Mouse (Mus musculus) kidney, postnatal 10 days (tissue): Measurements from ENCODE around the gene Pak7.
A peak's percentile ranks its signal among the peaks of the same experiment; 100 is the strongest.
"Not testable (repeated sequence)": the region's sequence is repeated elsewhere in the genome, so short reads cannot be mapped to it uniquely, and the experiment has no call there.

Experiments used
- DNase-seq: peaks from one replicate; pipeline ENCODE4 v3.0.0; 2021; ENCODE audit warnings: mixed read lengths

Pak7 gene

DNA sequence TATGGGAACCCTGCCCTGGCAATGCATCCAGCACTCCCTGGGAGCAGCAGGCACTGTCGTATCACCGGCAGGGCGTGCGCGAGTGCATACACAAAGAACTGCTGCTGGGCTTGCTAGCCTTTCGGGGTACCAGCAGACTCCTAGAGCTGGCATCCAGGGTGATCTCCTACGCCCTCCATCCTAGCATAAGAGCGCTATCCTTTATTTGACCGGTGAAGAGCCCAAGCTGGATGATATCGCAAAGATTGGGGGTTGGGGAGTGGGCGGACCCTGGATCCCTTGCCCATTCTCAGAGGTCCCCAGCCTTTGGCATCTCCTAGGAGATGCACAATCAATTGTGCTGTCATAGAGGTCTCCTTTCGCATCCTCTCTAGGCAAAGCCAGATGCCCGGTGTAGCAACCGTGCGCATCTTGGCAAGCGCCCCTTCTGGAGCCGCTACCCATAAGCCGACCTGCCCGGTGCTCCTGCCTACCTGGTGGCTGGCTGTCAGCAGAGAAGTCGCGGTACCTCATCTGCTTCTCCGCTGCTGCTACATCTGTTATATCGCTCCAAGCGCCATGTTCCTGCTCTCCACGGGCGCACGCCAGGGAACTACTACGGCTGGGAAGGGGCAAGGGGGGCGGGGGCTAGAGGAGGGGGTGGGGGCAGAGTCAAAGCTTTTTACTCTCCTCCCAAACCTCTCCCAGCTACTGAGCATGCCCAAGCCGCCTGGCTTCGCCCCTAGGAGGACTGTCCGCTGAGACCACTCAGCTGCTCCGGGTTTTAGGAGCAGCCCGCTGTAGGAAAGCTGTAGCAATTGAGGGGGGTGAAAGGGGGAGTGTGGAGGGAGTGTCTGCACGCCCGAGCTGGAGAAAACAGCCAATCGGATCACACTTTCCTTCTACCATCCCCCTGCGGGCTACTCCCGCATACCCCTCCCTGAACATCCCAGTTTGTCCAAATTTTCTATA is at the start of gene Pak7:
TSS of gene Pak7 (minus strand) at position 787 of the 951 bp plus-strand sequence.
- DNase-seq: peak; percentile 66

DNA sequence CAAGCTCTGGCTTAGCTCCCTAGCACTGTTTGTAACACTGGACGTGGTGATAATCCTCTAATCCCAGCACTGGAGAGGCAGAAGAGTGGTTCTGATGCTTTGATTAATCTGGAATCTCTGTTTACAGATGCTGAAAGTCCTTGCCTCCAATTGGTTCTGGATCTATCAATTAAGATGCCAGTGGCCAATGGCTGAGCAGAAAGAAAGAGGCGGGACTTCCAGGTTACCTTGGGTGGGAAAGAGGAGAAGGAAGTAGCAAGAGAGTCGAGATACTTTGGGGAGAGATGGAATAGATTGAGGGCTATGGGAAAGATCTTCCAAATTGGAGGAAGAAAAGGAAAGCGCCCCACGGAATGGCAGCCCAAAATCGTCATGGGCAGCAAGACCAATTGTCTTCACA is 37.8 kb upstream of the Pak7 start:
- no peak for DNase-seq

DNA sequence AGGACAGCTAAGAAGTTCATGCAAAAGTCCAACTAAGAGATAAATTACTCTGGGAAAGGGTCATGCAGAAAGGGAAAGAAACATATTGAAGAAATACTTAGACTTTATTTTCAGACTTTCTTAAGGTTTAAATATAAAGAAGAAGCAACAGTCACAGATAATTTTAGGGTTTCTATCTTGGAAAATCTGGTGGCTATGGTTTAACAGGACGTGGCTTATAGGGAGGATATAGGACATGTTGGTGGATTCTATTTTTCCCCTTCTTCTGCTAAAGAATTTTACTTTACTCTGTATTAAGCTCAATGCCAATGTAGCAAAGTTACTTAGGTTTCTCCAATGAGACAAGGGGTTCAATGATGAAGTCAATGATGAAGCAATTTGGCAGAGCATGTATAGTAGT is 31.8 kb upstream of the Pak7 start:
- DNase-seq: no peak

DNA sequence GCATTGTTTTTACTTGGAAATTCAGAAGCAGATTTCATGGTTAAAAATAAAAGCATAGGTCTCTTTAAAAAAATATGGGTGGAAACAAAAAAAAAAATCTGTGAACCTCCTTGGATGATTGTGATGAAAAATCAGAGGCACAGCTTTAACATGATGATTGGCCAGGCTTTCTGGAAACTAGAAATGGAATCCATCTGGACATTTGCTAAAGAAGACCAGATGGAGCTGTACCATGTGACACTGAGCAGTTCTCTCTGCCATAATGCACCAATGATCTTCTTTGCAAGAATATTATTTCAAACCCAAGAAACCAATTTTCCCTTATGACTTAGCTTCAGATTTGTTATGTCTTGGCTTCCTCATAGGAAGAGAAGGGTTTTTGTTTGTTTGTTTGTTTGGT is 28.6 kb upstream of the Pak7 start:
- no peak for DNase-seq

DNA sequence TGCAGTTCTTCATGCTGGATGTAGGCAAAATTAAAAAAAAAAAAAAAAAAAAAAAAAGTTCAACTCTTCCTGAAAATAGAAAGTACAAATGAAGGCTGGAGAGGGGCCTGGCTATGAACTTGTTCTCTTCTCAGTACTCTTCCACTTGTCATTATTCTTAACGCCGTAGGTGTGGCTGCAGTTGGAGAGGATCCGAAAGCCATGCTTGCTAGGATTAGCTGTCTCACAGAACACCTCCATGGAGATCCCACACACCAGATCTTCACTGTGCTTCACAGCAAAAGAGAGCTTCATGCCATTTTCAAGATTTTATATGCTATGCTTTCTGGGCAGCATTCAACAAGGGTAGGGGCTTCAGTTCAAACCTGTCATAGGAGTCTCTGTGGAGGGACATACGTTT is 14.8 kb upstream of the Pak7 start:
- no peak for DNase-seq

DNA sequence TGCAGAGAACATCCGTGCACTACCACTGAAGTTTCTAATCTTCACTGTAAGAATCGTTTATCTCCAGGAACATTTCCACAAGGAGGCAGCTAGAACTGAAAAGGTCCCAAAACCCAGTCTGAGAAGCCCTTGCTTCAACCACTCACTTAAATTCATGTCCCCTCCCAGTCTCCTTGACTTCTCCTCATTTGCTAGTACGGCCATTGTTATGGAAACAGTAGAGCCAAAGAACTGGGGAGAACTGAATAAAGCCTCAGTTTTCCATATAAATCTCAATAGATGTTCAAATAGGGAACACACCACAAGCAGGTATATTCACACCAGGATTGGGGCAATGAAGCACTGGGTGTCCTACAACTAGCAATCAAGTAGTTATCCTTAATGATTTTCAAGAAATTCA is 12.4 kb downstream of the Pak7 start:
- no peak for DNase-seq

DNA sequence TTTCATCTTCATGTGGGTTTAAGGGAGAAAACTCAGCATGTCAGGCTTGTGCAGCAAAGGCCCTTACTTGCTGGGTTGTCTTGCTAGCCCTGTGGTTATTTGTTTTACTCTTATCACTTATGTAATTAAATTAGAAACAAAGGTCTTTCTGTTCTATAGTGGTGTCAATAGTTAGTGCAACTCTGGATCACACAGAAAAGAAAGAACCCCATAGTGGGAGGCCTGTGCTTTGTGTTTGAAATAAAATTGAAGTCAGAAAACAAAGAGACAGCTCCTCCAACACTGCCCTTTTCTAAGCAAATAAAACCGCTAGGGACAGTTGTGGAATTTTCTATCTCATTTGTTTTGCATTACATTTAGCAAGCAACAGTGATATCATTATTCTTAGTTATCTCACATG is 15.4 kb downstream of the Pak7 start:
- no peak for DNase-seq

DNA sequence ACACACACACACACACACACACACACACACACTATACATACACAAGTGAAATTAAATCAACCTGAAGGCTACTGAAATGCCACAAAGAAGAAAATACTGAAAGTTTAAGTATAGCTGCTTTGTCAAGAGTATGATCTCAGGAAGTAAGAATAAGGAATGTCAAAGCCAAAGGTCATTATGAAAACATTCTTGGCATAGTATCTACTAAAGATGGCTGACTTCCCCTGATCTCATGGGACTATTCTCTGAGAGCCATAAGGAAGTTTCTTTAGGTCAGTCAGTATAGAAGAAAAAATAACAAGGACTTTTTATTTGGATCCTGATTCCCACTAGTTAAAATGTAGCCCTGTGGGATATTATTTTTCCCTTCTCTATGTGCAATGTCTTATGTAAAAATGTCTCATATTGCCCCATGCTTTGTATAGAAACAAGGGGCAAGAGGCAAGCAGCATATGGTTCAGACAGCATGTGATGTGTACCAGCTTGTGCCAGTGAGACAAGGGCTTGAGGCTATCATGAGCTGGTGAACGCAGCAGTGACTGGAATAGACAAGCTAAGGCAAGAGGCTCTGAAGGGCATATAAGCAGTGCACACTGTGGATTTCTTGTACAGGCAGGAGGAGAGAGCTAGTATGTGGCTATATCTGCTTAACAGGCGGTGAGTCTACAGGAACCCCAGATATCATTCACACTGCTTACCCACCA is 36.2 kb downstream of the Pak7 start:
- DNase-seq: no peak

DNA sequence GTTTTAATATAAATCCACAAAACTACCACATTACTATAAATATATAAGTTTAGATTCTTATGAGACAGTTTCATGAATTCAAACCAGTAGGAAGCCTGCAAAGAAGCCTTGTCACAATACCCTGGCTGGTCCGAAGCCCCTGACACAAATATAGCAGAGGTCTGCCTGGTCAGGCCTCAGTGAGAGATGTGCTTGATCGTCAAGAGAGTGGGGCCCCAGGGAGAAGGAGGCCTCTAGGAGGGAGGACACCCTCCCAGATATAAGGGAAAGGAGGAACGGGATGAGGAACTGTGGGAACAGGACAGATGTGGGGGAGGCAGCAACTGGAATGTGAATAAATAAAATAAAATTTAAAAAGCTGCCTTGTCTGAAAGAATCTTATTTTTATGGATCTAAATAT is 37.3 kb downstream of the Pak7 start:
- DNase-seq: no peak

DNA sequence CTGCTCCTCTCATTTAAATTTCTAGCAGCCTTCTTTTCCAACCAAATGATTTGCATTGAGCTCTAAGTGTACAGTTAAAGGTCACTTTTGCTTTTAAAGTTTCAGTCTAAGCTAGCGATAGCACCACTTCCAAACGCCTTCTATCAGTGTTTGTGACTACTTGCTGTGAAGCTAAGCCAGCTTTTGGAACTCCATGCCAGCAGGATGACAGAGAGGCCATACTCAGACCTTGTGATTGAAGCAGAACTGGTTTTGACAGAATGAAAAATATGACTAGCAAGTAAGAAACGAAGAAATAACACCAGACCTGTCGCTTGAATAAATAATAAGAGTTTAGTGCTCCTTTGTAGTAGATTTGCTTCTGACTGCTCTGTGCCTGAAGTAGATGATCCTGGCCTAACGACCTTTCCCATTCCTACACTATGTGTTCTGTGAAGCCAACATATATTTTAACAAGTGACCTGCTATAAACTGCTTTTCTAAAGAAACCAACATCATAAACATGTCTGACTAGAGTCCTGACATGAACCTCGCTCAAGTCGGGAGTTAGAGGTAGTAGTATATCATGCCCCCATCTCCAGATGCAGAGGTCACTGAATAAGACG is 38.0 kb downstream of the Pak7 start:
- DNase-seq: peak; percentile 13

DNA sequence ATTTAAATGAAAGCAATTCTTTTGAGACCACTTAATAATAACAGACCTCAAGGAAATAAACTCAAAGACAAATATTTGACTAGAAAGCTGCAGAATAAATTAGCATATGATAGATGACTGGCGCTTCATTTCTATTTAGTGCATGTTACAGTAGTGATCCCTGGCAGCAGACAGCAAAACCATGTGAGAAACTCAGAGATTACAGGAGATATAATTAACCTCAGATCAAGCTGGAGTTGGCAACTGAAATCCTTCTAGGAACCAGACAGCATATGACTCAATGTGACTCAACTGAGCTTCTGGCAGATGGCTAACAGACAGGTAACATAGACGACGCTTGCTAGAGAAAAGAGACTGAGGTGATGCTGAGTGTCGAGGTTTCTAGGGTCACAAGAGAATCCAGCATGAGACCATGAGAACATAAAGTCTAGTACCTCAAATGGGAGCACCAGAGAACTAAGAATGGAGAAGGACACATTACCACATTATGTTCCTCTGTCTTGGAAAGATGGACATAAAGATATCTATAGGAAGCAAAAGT is 43.5 kb downstream of the Pak7 start:
- DNase-seq: not testable (repeated sequence)

DNA sequence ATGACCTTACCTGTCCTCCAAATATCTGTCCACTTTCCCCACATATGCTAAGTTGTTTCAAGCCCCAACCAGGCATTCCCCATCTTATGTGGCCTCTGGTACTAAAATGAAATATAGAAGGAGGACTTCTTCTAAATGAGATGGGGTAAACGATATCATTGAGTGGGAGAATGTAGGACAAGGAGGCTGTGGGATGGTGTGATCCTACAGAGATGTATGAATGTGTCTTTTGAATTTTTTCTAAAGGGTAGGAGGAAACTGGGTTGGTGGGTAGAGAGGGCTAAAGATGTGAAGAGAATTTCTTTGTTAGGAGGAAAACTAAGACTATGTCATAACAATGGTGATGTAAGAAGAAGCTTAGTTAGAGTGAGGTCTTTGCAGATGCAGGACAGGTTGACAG is 57.8 kb downstream of the Pak7 start:
- DNase-seq: no peak

DNA sequence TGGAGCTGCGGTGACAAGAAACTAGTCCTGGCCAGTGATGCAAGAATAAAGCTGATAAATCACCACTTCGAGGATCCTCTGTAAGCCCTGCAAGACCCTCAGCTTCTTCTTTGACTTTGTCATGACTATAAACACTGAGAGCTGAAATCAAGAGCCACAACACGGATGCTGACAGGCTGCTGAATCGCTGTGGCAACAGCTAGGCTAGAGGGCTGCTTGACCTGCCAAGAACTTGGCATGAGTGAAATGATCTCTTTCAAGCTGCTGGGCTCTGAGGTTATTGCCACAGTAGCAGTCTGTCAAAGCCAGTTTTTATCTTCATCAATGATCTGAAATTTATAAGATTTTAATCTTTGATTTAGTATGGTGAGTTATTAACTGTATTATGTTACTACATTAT is 62.1 kb downstream of the Pak7 start:
- no peak for DNase-seq

DNA sequence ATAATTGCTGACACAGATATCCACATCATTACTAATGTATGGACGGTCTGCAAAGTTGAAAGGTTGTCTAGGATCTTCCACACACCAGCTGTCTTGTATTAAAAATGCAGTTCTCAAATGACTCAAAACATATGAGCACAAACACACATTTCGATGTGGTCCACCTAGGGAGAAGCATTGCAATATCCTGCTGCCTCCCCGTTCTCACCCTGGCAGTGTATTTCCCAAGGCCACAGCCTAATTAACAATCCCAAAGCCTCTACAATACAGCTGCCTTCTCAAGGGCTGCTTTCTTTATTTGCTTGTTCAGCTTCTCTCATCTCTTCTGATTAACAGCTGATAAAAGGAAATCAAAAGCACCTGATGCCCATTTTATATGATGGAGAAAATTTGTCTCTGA is 78.5 kb downstream of the Pak7 start:
- DNase-seq: no peak

DNA sequence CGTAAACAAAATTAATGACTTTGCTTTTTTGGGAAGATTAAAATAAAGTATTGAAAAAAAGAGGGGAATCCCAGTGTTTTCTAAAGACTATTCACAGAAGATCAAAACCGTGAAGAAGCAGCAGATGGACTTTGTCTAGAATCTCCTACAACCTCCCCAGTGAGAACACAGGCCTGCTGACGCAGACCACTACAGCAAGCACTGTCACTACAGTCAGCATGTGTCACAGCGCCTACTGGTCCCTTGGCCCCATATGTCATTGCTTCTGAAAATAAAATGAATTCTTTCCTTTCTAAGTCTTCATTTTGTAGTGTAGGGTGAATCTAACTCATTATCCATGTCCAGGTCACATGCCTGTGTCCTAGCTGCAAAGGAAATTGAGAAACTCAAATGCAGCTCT is 79.0 kb downstream of the Pak7 start:
- no peak for DNase-seq

DNA sequence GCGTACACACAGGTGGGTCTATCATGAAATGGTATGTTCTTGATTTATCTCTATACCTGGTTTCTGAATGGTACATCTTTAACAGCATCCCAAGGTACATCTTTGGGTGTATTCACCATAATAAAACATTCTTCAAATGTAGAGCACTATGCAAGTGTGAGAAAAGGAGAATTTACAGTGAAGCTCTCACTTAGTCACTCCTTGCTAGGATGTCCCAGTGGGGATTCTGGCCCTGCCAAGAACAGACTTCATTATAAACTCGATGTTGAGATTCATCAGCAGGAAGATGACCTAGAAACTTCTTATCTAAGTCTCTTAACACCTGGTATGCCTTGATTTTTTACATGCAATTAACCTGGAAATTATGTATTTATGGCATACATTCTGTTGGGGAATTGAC is 85.6 kb downstream of the Pak7 start:
- DNase-seq: no peak

DNA sequence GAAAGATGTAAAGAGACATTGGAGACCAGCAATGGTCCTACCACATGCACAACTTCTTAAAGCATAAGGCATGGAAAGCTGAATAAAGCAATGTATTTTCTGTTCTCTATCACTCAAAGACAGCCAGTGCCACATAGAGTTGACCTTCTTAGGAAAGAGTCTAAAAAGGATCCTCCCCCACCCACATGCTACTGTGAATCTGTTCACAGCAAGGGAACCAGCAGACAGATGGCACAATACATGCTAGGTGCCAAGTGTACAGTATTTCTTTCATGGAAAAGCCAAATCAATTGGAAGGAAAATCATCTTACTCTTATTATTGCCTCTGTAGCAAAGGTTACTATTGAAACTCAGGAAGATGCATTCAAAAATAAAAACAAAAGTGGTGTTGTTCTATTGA is 86.4 kb downstream of the Pak7 start:
- no peak for DNase-seq

DNA sequence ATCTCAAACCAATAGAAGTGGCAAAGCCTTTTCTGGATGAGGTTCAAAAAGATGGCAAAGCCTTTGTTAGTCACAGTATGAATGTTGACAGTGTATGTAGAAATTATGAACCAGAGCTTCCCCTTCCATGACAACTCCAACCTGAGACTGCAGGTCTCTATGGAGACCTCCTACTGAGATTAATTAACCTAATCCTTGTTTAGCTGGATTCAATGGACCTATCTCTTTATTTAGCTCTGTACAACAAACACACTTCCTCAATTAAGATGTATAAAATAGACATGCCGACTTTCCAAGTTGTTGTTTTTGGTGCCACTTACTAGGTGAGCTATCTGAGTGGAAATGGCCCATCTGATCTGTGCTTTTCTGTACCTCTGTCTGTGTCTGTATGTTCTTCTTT is 90.4 kb downstream of the Pak7 start:
- no peak for DNase-seq

DNA sequence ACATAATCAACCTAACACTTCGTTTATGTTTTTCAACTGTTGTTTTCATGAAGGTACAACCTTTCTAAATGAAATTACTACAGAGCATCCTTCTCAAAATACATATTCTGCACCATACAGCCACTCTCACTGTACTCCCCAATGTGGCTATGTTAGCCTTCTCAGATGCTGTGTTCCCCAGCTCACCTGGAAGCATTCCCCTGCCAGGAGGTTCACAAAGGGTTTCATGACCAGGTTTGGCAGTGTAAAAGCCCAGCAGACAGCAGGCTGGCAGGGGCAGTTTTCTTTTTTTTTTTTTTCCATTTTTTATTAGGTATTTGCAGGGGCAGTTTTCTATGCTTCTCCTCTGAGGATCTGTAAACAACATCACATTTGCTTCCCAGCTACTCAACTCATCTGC is 105.7 kb downstream of the Pak7 start:
- no peak for DNase-seq

DNA sequence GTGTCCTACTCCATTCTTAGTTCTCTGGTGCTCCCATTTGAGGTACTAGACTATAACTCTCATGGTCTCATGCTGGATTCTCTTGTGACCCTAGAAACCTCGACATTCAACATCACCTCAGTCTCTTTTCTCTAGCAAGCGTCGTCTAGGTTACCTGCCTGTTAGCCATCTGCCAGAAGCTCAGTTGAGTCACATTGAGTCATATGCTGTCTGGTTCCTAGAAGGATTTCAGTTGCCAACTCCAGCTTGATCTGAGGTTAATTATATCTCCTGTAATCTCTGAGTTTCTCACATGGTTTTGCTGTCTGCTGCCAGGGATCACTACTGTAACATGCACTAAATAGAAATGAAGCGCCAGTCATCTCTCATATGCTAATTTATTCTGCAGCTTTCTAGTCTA is 145.8 kb downstream of the Pak7 start:
- not testable (repeated sequence) for DNase-seq

DNA sequence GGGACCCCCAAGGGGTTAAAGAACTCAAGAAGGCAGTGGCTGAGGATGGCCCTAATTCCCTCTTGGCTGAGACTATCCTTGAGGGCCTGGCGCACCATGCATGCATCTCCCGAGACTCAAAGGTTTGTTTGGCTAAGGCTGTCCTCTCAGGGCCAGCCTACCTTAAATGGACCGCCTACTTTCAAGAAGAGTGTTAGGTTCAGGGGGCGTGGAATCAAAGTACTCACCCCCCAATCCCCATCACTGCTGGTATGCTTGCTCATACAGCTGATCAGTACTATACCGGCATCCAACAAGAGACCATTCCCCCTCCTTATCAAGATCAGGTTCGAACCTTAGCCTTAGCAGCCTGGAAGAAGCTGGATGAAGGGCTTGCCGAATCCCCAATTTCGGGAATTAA is 156.5 kb downstream of the Pak7 start:
- DNase-seq: no peak

DNA sequence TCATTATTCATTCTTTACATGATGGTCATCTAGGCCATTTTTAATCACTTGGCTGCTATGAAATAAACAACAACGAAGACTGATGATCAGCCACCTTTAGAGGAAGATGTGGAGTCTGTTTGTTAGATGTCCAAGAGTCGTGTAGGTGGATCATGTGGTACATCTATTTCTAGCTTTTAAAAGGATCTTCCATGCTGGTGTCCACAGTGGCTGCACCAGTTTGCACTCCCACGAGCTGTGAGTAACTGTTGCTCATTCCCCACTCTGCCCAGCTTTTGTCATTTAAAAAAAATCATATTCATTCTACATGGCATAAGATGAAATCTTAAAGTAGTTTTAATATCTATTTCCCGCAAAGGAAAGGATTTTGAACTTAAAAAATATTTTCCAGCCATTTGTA is 183.7 kb downstream of the Pak7 start:
- no peak for DNase-seq

DNA sequence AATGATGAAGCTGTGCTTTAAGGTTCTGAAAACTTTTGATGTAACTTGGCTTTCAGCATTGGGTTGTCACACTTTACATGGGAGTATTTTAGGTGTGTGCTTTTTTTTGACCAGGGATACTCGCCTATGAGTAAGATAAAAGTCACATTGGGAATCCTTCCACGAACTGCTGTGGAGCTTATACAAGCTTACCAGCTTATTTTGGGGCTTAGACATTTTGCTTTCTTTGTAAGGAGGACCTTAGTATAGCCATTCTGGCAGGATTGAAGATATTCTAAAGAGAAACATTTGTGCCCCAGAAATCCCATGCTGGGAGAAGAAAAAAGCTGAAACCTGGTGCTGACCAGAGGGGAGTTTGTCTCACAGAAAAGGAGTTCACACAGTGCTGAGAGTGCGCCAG is 212.7 kb downstream of the Pak7 start:
- DNase-seq: no peak

DNA sequence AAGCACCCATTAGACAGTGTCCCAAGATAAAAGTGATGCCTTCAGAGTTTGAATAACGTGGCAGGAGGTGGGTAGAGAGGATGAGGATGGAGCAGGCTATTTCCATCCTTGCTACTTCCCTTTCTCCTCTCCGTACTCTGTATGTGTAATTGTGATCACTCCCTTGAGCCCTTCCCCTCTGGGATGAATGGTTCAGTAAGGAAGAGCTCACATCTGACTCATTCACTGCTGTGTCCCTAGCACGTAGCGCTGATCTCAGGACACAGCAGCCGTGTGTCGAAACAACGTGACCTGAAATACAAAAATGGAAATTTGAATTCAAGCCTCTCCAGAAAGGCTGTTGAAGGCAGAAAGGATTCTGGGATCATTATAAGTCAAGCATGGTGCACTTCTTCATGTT is 237.0 kb downstream of the Pak7 start:
- DNase-seq: no peak
